Mouse (Mus musculus) ovary, adult 18-20 months (tissue): ENCODE measurements around the gene Cdc25a.

Source experiments
- DNase-seq: peaks from one replicate; pipeline ENCODE4 v3.0.0; 2022; ENCODE audit warnings: low spot score, mixed read lengths

The Cdc25a gene

DNA sequence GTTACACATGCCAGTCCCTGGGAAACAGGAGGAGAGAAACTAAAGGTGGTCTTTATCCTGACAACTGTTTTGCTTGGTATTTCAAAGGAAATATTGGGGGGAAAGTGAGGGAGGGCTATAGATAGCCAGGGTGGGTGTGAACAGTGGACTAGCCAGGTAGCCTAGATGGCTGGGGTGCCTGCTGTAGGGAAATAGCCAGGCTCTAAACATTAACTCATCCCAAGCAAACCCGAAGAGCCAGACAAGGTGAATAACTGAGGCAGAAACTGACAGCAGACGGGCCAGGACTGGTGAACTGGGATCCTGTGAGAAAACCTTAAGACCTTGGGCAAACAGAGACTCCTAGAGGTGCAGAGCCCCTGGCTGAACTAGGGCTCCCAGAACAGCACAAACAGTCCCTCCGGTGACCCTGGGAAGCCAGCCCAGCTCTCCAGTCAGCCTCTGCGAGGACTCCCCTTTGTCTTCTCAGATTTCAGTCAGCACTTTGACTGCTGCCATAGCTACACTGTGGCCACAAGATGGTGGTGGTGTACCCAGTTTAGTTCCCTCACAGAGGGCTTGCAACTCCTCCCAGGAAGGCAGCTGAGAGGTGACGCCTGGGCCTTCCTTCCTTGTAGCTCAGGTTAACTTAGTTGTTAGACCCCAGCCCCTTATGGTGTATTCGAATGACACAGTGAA lies 19.2 kb downstream of the Cdc25a start:
- peak; percentile 83 for DNase-seq

DNA sequence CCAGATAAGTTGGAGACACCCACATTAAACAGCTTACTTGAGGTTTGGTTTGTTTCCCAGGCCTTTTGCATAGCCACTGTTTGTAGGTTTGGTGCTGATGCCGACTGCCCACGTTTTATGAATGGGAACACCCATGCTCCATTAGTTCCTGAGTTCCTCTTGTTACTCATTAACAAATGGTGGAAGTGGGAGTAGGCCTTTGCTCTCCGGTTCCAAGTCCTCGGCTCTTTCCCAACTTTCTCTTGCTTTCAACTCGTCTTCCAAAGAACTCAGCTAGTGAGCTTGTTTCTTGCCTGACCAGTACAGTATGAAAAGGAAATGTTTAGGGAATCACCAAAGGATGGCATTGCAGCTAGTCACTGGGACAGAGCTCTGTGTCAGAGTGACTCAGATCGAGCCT lies 20.2 kb downstream of the Cdc25a start:
- no peak for DNase-seq

DNA sequence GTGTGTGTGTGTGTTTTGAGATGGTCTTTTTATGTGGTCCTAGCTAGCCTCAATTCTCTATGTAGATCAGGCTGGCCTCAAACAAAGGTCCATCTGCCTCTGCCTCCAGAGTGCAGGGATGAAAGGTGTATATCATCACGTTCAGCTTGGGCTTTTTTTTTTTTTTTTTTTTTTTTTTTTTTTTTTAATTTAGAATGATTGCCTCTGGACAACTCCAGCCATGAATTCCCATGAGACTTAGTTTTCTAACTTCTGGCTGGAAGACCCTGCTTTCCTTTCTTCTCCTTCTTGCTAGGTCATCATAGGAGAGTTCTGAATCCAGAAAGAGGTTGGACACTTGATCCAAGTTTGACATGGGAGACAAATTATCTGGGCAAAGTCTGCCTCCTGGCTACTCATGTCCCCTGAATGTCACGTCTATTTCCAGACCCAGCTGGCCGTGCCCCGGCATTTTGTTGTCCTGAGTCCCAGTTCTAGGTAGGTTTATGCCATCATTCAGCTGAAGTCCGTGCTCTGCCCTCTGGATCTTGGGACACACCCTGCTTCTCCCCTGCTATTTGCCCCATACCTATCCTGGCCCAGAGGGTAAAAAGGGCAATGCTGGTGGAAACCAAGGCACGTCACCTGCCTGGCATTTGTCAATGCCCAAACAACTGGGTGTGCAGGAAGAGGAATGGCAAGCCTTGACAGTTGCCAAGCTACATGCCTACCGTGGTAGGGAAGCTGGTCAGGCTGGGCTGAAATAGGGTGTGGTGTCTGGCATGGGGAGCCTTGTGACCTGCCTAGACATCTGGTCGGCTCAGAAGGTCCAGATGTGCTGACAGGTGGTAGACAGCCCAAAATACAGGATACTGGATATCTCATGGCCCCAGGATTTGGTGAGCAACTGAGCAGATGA lies 21.1 kb downstream of the Cdc25a start:
- no peak for DNase-seq

DNA sequence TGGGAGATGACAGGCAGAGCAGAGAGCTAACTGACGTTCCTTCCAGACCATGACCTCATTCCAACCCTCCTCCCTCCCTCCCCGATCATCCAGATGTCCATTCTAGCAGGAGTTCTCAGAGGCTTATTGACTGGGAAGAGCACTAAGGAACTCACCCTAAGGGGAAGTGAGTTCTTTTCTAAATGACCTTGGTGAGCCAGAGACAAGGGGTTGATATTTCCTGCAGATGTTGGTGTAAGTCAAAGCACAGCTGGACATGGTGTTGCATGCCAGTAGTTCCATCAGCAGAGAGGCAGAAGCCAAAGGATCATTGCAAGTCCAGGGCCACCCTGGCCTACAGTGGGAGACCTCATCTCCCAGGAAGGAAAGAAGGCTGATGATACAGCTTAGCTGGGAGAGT lies 22.6 kb downstream of the Cdc25a start:
- no peak for DNase-seq

DNA sequence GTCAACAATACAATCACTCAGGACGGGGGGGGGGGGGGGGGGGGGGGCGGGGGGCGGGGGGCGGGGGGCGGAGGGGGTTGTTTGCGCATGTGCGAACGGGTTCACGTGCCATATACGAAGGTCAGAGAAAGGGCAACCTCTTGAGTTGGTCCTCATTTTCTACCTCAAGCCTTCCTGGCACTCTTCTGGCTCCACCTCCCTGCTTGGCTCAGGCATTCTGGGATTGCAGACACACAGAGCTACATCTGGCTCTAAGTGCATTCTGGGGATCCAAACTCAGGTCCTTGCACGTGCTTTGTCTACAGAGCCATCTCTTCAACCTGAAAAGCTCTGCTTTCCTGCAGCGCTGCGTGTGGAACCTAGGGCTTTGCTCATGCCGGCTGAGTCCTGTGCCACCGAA lies 24.0 kb downstream of the Cdc25a start:
- no peak for DNase-seq

DNA sequence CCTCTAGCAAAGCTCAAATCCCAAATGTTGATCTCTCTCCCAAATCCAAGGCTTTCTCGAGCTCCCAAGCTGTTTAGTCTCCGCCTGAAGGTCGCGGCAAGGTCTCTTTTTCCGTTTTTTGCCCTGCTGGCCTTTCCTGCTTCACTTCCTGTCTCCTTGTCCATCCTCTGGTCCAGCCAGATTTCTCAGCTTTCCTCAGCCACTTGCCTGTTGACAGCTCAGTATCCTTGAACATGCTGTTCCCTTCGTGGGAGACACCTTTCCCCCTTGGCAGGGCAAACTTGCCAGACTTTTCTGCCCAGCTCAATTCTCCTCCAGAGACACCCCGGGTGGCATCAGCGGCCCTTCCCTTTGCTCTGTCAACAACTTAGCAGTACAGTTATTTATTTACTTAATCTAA lies 24.4 kb downstream of the Cdc25a start:
- peak; percentile 57 for DNase-seq

DNA sequence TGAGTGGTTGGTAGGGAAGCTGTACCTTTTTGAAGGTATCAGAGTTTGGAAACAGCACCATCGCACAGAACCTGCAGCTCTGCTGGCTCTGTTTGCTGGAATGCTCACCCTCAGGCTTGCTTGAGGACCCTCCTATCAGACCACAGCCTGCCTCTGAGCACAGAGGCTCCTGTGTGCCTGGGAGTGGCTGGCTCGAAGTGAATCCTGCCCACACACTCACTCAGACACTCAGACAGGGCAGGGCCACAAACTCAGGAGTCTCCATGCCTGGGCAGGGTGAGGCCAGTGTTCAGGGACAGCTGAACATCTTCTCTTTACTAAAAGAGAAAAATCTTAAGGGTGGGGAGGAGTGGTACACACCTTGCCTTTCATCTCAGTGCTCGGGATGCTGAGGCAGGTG lies 25.2 kb downstream of the Cdc25a start:
- DNase-seq = no peak

DNA sequence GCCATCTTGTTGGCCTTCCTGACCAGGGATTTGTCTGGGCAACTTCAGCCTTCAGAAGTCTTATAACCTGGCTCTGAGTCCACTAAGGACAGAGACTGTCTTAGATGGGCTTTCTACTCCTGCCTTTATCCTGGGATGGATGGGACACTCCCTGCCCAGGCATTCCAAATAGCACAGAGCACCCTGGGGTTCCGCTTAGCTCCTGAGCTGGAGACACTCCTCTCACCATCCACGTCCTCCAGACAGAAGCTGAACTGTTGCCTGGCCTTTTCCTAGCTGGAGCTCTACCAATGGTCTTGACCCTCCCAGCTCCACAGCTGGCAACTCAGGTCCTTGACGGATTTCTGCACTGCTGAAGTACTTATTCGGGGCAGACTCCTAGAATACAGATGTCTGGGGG lies 26.9 kb downstream of the Cdc25a start:
- DNase-seq = no peak

DNA sequence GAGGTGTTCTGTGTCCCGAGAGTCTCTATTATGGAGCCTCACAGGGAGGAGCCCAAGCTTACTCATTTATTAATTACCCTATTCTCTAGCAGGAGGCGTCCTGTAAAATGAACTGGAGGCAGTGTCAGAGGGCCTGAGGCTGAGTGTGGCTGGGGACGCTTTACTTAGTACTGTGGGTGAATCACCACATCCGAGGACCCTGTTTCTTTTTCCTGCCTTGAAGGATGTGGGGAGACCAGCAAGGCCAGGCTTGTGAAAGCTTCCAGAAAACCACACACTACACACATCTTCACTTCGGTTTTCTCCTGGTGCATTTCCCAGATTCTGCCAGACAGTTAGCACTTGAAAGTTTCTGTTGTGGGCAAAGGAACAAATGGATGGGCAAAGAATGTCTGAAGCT lies 27.4 kb downstream of the Cdc25a start:
- DNase-seq = no peak

DNA sequence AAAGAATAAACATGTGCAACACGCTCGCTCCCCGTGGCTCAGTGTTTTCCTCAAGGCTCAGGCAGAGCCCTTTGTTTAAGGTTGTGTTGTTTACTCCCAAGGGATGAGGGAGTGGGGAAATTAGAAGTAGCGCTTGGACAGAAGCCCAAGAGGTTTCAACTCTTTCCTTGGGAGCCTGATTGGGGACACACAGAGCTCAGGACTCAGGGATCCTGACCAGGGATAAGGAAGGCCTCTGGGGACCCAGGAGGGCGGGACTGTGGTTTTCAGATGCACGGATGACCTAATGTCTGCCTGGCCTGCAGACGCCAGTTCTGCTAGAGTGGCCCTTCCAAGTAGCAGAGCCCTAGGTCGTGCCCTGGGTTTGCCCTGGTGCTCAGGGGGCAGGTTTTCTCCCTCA lies 31.9 kb downstream of the Cdc25a start:
- DNase-seq = peak; percentile 55

DNA sequence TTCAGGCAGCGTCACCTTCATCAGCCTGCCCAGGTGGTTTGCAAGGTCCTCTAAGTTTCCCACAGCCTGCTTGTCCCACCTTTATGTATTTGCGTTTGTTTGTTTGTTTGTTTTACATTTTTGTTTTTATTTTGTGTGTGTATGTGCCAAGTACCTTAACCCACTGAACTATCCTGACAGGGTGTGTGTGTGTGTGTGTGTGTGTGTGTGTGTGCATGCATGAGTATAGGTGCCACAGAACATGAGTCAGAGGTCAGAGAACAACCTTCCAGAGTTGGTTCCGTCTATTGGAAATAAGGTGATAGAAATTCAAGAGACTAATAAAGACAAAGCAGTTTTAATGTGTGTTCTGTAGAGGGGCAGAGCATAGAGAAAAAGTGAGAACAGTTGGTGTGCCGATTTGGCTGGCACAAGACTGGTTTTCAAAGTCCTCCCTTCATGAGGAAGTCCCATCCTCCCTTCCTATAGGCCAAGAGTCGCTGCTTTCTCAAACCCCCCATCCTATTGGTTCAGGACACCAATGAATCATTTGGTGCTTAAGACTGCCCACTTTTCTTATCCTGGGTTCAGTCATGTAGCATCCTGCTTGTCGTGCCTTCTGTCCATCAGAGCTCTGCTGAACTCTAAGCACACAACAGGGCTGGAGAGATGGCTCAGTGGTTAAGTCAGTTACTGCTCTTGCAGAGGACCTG lies 32.5 kb downstream of the Cdc25a start:
- DNase-seq = no peak

DNA sequence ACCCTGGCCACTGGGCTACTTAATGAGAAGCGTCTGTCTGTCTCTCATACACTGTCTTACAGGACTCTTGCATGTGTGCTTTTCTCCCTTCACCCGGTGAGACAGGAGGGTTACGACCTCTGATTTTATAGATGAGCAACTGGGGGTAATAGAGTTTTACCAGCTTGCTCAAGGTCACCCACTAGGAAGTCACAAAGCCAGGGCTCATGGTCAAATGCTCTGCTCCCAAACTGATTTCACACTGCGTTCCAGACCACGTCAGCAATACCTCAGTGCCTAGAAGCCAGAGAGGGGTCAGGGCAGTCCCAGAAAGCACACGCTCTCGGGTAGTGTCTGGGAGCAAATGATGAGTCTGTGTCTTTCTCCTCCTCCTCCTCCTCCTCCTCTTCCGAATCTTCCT lies 33.7 kb downstream of the Cdc25a start:
- no peak for DNase-seq

DNA sequence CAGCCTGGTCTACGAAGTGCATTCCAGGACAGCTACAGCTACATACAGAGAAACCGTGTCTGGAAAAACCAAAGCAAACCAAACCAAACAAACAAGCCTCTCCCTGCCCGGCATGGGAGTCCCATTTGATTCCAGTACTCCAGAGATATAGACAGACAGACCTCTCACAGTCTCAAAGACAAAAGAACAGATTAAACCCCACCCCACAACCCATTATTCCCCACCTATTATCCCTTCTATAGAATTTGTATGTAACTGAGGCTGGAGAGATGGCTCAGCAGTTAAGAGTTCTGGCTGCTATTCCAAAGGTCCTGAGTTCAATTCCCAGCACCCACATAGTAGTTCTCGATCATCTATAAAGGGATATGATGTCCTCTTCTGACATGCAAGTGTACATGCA lies 34.5 kb downstream of the Cdc25a start:
- DNase-seq = no peak

DNA sequence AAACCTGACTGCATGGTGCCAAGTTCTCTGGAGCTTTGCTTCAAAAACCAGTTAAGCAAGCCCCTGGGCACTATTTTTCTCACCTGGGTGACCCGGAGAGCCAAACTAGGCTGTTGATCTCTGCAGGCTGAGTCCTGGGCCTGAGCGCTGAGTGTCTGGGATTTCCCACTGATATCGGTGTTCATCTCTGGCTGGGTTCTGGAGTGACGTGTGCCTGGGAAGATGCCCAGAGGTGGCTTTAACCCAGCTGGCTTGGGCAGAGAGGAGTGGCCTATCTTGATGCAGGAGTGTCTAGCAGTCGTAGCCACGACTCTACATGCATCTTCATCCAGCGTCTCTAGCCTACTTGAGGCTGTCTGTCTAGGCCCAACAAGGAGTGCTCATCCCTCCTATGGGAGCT lies 36.4 kb downstream of the Cdc25a start:
- DNase-seq = no peak

DNA sequence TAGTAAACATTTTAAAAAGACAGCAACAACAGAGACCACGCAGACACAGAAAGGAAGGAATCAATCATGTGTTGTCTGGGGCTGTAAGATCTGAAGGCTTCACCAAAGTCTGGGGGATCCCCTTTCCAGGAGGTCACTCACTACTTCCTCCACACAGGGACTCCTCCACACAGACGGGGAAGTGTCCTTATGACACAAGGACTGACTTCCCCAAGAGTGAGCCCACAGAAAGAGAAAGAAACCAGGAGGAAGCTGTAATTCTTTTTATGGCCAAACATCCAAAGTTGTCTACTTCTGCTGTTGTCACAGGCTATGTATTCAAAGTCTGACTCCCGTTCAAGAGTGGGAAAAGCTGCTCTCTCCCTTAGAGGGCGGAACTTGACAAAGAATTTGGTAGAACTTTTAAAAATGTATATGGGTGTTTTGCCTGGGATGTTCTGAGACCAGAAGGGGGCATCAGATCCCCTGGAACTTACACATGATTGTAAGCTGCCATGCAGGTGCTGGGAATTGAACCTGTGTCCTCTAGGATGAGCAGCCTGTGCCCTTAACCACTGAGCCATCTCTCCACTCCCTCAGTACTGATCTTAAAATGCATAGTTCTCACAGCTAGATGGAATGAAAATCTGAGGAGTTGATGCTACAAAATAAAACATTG lies 39.0 kb downstream of the Cdc25a start:
- no peak for DNase-seq

DNA sequence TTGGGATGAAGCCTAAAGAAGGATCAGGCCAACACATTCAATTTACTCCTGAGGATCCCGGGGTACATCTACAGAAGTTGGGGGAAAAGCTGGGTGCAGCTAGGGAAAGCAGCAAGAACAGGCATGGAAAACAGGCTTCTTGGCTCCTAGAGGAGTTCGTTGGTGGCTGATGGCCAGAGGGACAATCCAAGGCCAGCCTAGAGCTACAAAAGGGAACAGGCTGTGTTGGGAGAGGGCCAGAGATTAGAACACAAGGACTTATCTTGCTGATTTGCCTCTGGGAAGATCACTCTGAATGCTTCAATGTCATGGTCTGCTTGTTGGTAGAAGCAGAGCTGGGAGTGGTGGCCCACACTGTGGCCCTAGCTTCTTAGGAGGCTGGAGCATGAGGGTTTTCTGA lies 42.6 kb downstream of the Cdc25a start:
- DNase-seq = peak; percentile 82

DNA sequence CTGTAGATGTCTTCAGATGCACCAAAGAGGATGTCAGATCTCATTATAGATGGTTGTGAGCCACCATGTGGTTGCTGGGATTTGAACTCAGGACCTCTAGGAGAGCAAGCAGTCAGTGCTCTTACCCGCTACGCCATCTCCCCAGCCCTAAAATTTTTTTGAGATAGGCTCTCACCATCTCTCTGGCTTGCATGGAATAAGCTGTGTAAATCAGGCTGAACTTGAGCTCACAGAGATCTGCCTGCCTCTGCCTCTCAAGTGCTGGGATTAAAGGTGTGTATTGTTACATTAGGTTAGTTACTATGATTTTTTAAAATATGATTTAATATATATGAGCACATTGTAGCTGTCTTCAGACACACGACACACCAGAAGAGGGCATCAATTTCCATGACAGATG lies 53.8 kb downstream of the Cdc25a start:
- no peak for DNase-seq

DNA sequence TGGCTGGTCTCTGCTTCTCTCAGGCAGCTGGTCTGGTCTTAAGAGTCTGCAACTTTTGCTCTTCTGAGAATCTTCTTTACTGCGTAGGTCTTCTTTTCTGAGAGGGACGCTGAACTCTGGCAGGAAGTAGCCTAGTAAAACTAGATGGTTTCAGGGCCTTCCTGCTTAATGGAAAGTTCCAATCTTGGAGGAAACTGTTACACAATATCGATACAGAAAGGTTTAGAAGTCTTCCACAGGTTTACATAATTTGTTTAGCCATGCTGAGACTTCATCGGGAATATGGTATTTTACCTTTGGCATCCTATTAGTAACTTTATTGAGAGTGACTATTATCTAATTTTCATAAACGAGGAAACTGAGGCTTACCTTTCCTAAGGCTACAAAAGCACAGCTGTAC lies 54.7 kb downstream of the Cdc25a start:
- DNase-seq = no peak

DNA sequence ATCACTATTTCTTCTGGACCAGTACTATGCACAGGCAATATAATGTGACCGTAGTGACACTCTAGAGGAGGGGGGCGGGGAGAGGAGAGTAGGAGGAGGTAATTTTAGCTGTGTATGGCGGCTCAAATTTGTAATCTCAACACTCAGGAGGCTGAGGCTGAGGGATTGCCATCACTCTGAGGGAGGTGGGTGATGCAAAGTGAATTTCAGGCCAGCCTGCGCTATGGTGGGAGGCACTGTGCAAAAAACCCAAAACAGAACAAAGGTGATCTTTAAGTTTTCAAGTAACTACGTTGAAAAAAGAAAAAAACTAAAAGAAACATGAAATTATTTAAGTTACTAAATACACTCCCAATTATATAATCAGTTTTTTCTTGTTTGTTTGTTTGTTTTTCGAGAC lies 55.4 kb downstream of the Cdc25a start:
- no peak for DNase-seq

DNA sequence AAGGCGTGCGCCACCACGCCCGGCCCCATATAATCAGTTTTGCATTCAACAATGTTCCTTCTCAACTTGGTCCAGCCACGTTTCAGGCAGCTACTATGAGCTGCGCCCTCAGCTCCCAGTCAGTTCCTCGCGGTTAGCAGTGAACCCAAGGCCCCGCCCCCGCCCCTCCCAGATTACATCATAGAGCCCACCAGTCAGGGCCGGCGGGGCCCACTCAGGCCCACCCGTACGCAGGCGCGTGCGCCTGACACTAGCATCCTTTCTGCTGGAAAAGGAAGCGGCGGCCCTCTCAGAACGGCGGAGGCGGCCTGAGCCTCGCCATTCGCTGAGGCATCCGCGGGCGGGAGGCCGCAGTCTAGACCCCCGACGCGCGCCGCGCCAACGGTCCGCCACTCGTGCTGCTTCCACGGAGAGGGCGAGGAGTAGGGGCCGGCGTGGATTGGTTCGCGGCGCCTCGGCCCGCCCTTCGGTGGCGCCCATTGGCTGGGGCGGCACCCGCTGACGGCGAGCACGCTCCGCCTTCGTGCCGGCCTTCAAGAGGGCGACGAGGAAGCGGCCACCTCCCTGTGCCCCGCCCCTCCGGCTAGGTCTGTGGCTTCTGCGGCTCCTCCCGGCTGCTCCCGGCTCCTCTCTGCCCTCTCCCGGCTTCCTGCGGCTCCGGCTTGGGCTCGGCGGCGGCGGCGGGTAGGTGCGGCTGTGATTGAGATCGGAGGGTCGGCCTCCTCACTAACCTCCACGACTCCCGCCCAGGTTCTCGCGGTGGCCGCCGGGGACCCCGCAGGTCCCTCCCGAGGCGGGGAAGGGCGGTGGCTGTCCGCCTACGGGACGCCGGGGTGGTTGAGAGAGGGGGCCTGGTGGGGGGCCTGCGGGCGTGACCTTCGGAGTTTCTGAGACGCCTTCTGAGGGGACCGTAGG lies 56.1 kb downstream of the Cdc25a start, which contains the start of gene Map4:
Gene Map4 (plus strand): TSS at position 204 of the 915 bp plus-strand sequence.
- DNase-seq = peak; percentile 98

DNA sequence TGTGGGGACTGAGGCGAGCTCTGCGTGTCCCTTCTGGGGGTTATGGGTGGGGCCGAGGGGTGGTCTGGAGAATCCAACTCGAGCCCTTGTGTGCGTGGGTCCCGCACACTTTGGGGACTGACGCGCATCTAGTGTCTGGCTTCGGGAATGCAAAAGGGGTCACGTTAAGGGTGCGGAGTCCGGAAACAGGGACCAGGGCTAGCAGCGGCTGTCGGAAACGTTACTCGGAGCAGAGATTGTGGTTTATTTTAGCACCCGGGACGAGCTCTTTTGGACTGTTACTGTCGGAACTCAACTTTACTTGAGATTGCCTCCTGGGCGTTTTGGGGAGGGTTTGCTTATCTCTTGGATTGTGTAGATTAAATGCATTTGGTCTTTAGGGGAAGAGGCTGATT lies 57.0 kb downstream of the Cdc25a start:
- DNase-seq = no peak
